Mouse (Mus musculus): Measurements from ENCODE around the gene Ckap2l.

Ckap2l gene

DNA sequence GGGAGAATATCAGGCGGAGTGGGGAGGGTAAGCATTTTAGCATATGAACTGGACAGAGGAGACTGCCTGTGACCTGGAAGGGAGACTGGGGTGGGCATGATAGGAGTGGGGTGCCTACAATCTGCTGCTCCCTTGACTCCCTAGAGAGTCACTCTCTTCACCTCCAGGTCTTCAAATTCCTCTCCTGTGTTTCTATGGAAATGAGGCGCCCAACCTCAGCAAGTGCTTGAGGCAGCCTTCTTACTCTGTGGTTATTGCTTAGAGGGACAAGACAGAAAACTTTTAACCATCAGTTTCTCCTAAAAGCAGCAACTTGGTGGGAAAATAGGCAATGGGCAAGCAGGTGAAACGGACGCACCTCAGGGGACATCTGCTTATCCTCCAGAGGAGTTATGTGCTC is 60.5 kb downstream of the Ckap2l start:
- no peak for DNase-seq (ENCODE audit: low spot score in 2 of 2)

DNA sequence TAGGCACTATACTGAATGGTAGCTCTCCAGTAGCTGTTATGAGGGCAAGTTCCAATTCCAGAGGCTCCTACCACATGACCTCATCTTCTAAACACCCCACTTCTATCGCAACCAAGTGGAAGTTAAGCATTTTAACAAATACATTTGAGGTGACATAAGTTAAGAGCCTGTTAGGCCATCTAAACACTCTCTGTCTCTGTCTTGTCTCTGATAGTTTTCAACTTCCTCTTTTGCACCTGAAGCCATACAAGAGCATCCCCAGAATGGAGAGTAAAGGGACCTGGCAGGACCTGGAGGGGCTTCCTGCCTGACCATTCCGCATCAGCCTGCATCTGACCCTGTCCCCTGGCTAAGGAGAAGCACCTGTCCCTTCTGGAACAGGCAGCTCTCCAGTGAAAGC is 62.3 kb downstream of the Ckap2l start:
- no peak for DNase-seq (ENCODE audit: low spot score in 2 of 2)

DNA sequence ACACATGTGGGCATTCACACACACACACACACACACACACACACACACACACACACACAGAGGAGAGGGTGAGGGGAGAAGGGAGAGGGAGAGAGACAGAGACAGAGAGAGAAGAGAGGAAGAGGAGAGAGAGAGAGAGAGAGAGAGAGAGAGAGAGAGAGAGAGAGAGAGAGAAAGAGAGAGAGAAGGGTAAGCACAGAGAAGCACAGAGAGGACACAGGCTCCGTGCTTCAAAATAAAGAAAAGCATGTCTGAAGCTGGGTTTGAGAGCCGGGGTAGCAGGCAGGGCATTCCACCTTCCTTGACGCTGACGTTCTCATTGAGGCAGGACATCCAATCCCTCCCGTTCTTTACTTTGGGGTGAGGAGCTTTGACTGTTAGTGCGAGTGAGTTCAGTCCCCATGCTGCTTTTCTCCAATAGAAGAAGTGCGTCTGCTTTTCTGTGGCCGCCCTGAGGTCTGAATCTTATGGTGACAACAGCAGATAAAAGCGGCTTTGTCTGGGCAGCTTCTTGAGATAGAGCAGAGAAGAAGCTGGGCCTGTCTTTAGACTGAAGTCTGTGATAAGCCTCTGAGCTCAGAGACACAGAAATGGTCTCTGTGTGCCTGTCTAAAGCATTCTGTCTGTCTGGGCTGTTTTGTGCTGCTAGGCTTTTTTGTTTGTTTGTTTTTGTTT is 63.1 kb downstream of the Ckap2l start:
- no peak for DNase-seq (ENCODE audit: low spot score in 2 of 2)

DNA sequence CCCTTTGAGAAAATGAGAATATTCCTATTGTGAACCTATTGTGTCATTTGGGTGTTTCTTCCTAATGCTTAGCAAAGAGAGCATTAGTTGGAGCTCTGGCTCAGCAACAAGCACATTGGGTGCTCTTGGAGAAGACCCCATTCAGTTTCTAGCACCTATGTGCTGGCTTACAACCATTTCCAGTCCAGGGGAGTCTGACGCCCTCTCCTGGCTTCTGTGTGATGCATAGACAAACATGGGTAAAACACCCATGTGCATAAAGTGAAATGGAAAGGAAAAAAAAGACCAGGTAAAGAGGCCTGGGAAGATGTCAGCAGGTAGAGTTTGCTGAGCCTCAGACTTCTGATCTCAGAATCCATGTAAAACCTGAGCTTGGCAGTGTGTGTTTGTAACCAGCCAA is 63.8 kb downstream of the Ckap2l start:
- no peak for DNase-seq (ENCODE audit: low spot score in 2 of 2)

DNA sequence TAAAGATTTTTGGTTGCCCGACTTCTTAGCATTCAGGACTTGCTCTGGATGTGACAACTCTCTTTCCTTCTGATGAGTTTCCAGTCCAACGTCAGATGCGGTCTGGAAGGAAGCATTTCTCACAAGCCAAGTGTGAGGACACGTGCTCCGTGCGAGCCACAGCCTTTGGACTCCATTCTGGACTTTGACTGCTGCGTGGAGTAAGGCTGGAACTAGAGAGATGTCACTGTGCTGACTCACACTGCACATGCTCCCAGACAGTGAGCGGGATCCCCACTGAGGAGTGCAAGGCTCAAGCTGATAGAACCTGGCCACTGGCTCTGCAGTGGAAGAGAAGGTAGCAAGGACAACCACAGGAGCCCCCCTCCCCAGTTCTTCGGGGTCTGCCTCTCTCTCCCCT is 64.5 kb downstream of the Ckap2l start:
- no peak for DNase-seq (ENCODE audit: low spot score in 2 of 2)

DNA sequence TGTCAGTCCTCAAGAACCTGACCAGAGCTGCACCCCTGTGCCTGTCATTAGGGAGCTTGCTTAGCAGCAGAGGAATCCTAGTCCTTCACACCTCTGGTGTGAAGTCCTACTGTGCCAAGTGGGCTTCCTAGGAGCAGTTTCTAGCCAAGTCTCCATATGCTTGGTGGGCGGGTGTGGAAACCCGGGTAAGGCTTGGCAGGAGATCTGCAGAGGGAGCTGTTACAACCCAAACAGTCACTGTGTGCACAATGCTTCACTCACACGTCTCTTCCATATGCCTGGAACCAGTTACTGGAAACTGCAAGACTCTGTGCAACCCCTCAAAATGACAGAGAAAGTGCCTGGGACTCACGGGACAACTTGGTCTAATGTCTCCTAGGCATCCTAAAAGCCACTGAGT is 65.0 kb downstream of the Ckap2l start:
- no peak for DNase-seq (ENCODE audit: low spot score in 2 of 2)

DNA sequence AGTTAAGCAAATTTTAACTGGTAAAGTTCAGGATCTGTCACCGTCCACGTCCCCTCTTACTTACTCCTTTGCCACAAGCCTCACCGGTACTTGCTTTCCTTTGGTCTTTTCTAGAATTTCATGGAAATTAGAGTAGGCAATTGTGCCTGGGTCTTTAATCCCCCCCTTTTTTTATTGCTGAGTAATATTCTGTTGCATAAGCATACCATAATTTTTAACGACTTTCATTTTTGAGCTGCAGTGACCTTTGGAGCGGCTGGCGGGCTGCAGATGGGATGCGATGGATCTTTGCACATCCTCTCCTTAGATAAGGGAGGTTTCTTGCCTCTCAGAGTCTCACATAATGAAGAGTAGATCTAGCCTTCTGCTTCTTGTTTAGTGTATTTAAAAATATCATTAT is 67.7 kb downstream of the Ckap2l start:
- no peak for DNase-seq (ENCODE audit: low spot score in 2 of 2)

DNA sequence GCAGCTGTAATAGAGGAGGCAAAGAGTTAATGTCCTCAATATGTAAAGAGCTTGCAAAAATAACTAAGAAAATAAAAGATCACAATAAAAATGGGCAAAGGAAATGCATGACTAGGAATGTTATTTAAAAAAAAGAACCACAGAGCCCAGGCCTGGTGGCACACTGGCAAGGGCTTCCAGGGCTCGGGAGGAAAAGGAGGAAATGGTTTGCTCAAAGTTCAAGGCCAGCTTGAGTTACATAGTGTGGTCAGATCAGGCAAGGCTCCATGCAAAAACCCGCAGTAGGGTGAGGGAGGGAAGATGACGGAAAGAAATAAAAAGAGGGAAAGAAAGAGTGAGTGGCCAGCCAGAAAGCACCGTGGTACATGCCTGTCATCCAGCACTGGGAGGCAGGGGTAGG is 68.4 kb downstream of the Ckap2l start:
- DNase-seq (ENCODE audit: low spot score in 2 of 2): no peak

DNA sequence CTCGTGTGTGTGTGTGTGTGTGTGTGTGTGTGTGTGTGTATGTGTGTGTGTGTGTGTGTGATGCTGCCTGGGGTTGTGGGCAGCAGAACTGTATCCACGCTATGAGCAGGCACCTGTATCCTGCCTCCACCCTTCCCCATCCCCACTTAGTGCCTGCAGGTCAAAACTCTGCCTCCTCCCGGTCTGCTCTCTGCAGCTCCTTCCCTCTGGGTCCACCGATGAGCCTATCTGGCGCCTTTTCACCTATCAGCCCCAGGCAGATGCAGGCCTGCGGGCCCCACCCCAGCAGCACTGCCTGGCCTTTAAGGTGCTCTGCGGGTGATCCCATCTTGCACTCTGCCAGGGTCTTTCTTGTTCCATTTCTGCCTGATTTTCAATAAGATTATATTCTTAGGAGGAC is 69.3 kb downstream of the Ckap2l start:
- DNase-seq (ENCODE audit: low spot score in 2 of 2): no peak

DNA sequence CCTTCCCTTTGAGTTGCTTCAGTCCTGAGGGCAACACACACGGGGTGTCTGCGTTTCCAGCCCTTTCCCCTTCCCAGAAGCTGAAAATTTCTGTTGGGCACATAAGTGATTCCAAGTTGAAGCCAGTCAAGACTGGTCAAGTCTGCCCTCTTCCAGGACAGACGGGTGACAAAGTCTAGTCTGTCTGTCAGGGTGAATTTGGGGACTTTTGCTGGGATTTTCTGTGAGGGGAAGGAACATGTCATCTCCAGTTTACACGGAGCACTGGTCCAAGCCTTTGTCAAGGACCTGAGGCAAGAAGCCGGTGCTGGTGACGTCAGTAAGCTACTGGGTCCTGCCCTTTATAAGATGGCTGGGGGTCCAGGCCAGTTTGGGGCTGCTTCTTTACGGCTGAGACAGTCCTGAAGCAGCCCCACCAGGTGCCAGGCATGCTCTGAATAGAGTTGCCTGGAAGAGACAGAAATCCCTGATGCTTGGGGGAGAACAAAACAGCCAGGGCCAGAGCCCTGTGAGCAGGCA is 69.9 kb downstream of the Ckap2l start:
- DNase-seq (ENCODE audit: low spot score in 2 of 2): no peak

DNA sequence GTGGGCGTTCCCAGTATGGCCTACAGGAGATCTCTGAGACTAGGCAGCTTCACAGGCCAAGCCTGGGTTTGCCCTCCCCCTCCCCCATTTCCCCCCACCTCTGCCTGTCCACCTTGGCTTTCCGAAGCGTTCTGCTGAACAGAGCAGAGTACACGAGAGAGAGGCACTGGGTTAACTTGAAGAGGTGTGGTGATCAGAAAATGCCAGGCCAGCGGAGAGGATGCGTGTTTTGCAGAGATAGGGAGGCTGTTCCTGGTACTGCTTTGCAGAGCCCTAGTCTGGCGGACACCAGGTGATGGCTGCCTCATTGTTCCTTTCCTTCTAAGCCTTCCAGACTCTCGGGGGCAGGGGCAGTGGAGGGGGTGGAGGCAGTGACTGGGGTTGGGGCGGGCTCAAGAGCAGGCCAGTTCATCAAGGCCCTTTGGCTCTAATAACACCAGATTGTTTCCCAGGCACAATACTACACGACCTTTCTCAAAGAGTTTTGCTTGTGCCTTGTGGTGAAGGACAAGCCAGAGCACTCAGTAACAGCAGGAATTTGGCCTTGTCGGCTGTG is 70.6 kb downstream of the Ckap2l start:
- no peak for DNase-seq (ENCODE audit: low spot score in 2 of 2)

DNA sequence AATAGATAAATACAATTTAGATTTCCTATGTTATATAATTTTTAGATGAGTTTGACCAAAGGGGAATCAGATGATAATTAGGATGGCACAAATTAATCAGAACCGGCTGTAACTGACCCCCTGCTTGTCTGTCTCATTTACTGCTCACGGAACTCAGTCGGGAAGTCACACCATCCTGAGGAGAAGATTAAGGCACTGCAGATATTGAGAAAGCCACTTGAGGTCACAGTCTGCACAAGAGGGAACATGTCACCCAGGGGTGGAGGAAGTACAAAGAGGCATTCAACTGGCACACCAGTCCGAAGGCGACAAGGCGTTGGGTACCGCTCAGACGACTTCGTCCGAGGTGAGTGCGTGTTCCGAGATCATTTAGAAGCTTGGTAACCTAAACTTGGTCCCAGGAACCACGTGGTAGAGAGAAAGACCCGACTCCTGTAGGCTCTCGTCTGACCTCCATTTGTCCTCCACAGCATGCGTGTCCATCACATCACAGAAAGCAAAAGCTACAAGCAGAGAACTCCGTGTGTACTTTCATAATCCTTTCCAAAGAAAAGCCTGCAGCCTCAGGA is 71.7 kb downstream of the Ckap2l start:
- DNase-seq (ENCODE audit: low spot score in 2 of 2): no peak

DNA sequence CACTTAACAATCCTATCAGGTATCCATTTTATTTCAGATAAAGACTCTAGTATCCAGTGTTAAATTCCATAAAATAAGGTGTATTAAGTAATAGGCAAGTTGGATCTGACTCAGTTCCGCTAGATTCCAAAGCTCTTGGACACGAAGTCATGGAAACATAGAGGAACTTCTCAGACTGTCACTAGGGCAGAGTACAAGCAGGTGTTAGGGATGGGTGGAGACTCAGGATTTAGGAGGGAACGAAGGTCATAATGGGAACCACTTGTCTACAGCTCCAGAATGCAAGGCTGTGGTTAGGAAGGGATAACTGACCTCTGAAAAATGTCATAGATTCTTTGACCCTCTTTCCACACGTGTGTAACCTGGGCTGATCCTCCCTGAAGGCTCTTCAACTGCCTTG is 72.8 kb downstream of the Ckap2l start:
- DNase-seq (ENCODE audit: low spot score in 2 of 2): no peak

DNA sequence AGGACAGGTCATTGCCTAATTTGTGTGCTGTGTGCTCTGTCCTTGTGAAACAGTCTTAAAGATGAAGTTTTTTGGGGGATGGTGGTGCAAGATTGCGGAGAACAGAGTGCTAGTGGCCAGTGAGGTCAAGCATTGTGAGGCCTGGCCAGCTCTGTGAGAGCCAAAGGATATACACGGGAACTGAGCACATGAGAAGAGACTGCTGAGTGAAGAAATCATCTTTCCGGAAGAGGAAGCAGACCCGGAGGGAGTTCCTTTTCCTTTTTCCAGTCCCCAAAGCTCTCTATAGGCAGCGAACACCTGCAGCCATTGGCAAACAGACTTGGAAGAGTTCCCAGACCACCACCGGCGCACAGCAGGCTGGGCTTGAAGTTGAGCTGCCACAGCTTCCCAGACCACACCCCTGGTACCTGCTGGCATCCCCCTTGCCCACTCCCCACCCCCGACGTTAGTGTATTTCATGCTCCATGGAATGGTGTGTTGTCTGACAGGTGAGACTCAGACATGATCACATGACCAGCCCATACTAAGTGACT is 75.8 kb downstream of the Ckap2l start:
- no peak for DNase-seq (ENCODE audit: low spot score in 2 of 2)

DNA sequence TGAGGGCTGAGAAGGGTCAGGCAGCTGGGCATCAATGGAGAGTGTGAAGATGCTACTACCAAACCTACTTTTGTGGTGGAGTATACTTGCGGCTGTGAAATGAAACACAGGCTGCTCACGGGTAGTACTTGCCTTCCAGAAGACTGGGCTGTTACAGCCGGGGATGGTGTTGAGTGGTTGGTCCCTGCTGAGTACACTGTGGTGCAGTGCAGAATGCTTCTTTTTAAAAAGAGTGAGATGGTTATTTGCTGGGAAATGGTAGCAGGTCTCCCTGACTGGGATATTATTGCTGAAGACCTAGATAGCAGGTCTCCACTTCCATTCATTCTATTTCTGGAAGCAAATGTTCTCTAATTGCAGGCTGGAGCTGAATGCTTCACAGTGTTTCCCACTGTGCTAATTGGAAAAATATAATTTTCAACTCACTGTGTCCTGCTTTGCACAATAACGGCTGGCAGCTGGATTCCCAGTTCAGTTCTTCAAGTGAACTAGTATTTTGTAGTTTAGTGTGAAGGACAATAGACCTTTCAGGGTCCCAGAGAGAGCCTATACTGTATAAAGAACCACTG is 78.4 kb downstream of the Ckap2l start:
- no peak for DNase-seq (ENCODE audit: low spot score in 2 of 2)

All from natural killer cell, adult 2 months (primary cell).